Mouse (Mus musculus): ENCODE results near the gene Mrpl27. TPM values are rescaled to one million over a fixed set of nuclear protein-coding genes. Genes with fewer than 3 reads are reported as not detected.

Gene Mrpl27
- polyA plus RNA-seq (2015; fragmentation: Nextera tagmentation; extraction: Ambion mirVana): 122 and 124 TPM in 2 replicates

GRCm38 (mm10) chr11:94653663-94654436 is at the start of gene Mrpl27, which contains the start of gene Eme1:
Gene Mrpl27, plus strand, starts transcription at chr11:94653767.
Gene Eme1, minus strand, starts transcription at chr11:94653964.

GRCm38 (mm10) chr11:94629199-94629883 is 24.2 kb upstream of the Mrpl27 start, which contains the start of gene Lrrc59:
Gene Lrrc59, plus strand, starts transcription at chr11:94629767.

GRCm38 (mm10) chr11:94676754-94677606 is 23.4 kb downstream of the Mrpl27 start, which contains the start of gene Xylt2:
Gene Xylt2, minus strand, starts transcription at chr11:94677515.

GRCm38 (mm10) chr11:94704472-94704871 is 50.9 kb downstream of the Mrpl27 start, which contains the start of gene Gm11541:
Gene Gm11541, minus strand, starts transcription at chr11:94704499.

Other genes with a start within 250 kb of the Mrpl27 start
- gene Cacna1g, start 179.6 kb upstream of the Mrpl27 start, polyA plus RNA-seq (2015; fragmentation: Nextera tagmentation; extraction: Ambion mirVana): 2.3 and 2.5 TPM in 2 replicates
- 0.16 and 0.23 TPM in 2 replicates for gene Spata20, start 167.6 kb upstream of the Mrpl27 start, polyA plus RNA-seq (2015; fragmentation: Nextera tagmentation; extraction: Ambion mirVana)
- 18.2 and 22.5 TPM in 2 replicates for gene Epn3, start 153.8 kb upstream of the Mrpl27 start, polyA plus RNA-seq (2015; fragmentation: Nextera tagmentation; extraction: Ambion mirVana)
- 0.41 and 1.2 TPM in 2 replicates for gene Mycbpap, start 132.0 kb upstream of the Mrpl27 start, polyA plus RNA-seq (2015; fragmentation: Nextera tagmentation; extraction: Ambion mirVana)
- gene Rsad1, start 104.5 kb upstream of the Mrpl27 start, polyA plus RNA-seq (2015; fragmentation: Nextera tagmentation; extraction: Ambion mirVana): 2.2 and 3.3 TPM in 2 replicates
- 0.58 and 0.79 TPM in 2 replicates for gene Chad, start 88.7 kb upstream of the Mrpl27 start, polyA plus RNA-seq (2015; fragmentation: Nextera tagmentation; extraction: Ambion mirVana)
- gene Acsf2, start 51.9 kb upstream of the Mrpl27 start, polyA plus RNA-seq (2015; fragmentation: Nextera tagmentation; extraction: Ambion mirVana): 2.6 and 2.8 TPM in 2 replicates
- 112 and 135 TPM in 2 replicates for gene Lrrc59, start 24.0 kb upstream of the Mrpl27 start, polyA plus RNA-seq (2015; fragmentation: Nextera tagmentation; extraction: Ambion mirVana)
- gene Eme1, start 197 bp downstream of the Mrpl27 start, polyA plus RNA-seq (2015; fragmentation: Nextera tagmentation; extraction: Ambion mirVana): 2.9 and 3.7 TPM in 2 replicates
- gene Xylt2, start 23.7 kb downstream of the Mrpl27 start, polyA plus RNA-seq (2015; fragmentation: Nextera tagmentation; extraction: Ambion mirVana): 10.7 and 10.9 TPM in 2 replicates
- 0.07 and 0.12 TPM in 2 replicates for gene Gm11541, start 50.7 kb downstream of the Mrpl27 start, polyA plus RNA-seq (2015; fragmentation: Nextera tagmentation; extraction: Ambion mirVana)
- 0.11 TPM in 1 of 2 replicates, not detected in the other for gene Cdc34b, start 88.0 kb downstream of the Mrpl27 start, polyA plus RNA-seq (2015; fragmentation: Nextera tagmentation; extraction: Ambion mirVana)
- gene Tmem92, start 128.9 kb downstream of the Mrpl27 start, polyA plus RNA-seq (2015; fragmentation: Nextera tagmentation; extraction: Ambion mirVana): not detected in 2 replicates